Mouse (Mus musculus) MEL (cell line): Measurements from ENCODE around the gene Lsmem1. TPM values are rescaled to one million over a fixed set of nuclear protein-coding genes. Genes with fewer than 3 reads are reported as not detected.

Experiments used
- DNase-seq: peaks from one replicate; pipeline ENCODE4 v3.0.0; 2011; ENCODE audit warnings: low read depth, low spot score
- H3K27ac ChIP-seq: 2 replicates; pipeline ENCODE4 v1.5.1; 2012; ENCODE audit warnings: low read depth, mild to moderate bottlenecking, control low read depth, low read length, moderate library complexity; ENCODE audit not compliant: control insufficient read depth
- H3K27me3 ChIP-seq, 2 experiments: fragments of 150-350 bp in 1 of 2; sonication (generic) in 1 of 2; 2 replicates each; pipeline ENCODE4 v1.6.1; 2012; ENCODE audit warnings: low read length in 2 of 2, mild to moderate bottlenecking in 2 of 2, improper control_type of control experiment in 1 of 2, moderate library complexity in 1 of 2; ENCODE audit not compliant: insufficient read depth in 2 of 2, control insufficient read depth in 1 of 2
- H3K36me3 ChIP-seq, 2 experiments: 2 replicates each; pipeline ENCODE4 v1.6.1; 2012 to 2014; ENCODE audit warnings: low read length in 2 of 2, improper control_type of control experiment in 1 of 2, inconsistent platforms in 1 of 2, mild to moderate bottlenecking in 1 of 2; ENCODE audit not compliant: insufficient read depth in 2 of 2, control insufficient read depth in 1 of 2
- H3K4me1 ChIP-seq, 2 experiments: fragments of 150-350 bp in 1 of 2; sonication (generic) in 1 of 2; 2 replicates each; pipeline ENCODE4 v1.6.1; 2012; ENCODE audit warnings: low read length in 2 of 2, improper control_type of control experiment in 1 of 2, mild to moderate bottlenecking in 1 of 2; ENCODE audit not compliant: insufficient read depth in 2 of 2, control insufficient read depth in 1 of 2
- H3K4me3 ChIP-seq, 2 experiments: fragments of 150-350 bp in 1 of 2; sonication (generic) in 1 of 2; 2 replicates each; pipeline ENCODE4 v1.5.1; 2012; ENCODE audit warnings: low read depth in 2 of 2, low read length in 2 of 2, mild to moderate bottlenecking in 2 of 2, moderate library complexity in 2 of 2, control low read depth in 1 of 2, improper control_type of control experiment in 1 of 2; ENCODE audit not compliant: control insufficient read depth in 1 of 2, insufficient read depth in 1 of 2
- H3K79me2 ChIP-seq: 2 replicates; pipeline ENCODE4 v1.6.1; 2012; ENCODE audit warnings: mild to moderate bottlenecking, low read length, moderate library complexity; ENCODE audit not compliant: control insufficient read depth, poor library complexity, insufficient read depth
- H3K9ac ChIP-seq: 2 replicates; pipeline ENCODE4 v1.6.1; 2012; ENCODE audit warnings: low read depth, mild to moderate bottlenecking, control low read depth, low read length, moderate library complexity; ENCODE audit not compliant: control insufficient read depth, poor library complexity, severe bottlenecking
- H3K9me3 ChIP-seq: fragments of 150-350 bp; sonication (generic); replicated peaks from 2 replicates; pipeline ENCODE4 v1.6.1; 2012; ENCODE audit warnings: mild to moderate bottlenecking, low read length, improper control_type of control experiment, moderate library complexity; ENCODE audit not compliant: insufficient read depth
- BHLHE40 ChIP-seq: IDR thresholded peaks from 2 replicates; pipeline ENCODE4 v1.6.1; 2012; ENCODE audit warnings: low read depth, mild to moderate bottlenecking, inconsistent platforms, low read length, improper control_type of control experiment, borderline replicate concordance
- CHD1 ChIP-seq: IDR thresholded peaks from 2 replicates; pipeline ENCODE4 v1.6.1; 2012; ENCODE audit warnings: low read depth, mild to moderate bottlenecking, inconsistent platforms, low read length, improper control_type of control experiment
- CTCF ChIP-seq, 3 experiments: IDR thresholded peaks in 2 of 3; conservative IDR thresholded peaks in 1 of 3; 2 replicates each; pipeline ENCODE4 v1.5.1; 2011 to 2012; ENCODE audit warnings: low read length in 3 of 3, low read depth in 2 of 3, mild to moderate bottlenecking in 2 of 3, improper control_type of control experiment in 1 of 3, inconsistent platforms in 1 of 3, mixed read lengths in 1 of 3, moderate library complexity in 1 of 3; ENCODE audit not compliant: control insufficient read depth in 1 of 3, insufficient read depth in 1 of 3, poor library complexity in 1 of 3, severe bottlenecking in 1 of 3
- ELF1 ChIP-seq: IDR thresholded peaks from 2 replicates; pipeline ENCODE4 v1.6.1; 2014; ENCODE audit warnings: low read depth, mild to moderate bottlenecking, inconsistent platforms, low read length, improper control_type of control experiment, moderate library complexity
- EP300 ChIP-seq, 2 experiments: IDR thresholded peaks; 2 replicates each; pipeline ENCODE4 v1.6.1; 2011; ENCODE audit warnings: improper control_type of control experiment in 2 of 2, low read length in 2 of 2, low read depth in 1 of 2, mild to moderate bottlenecking in 1 of 2
- ETS1 ChIP-seq: IDR thresholded peaks from 2 replicates; pipeline ENCODE4 v1.6.1; 2012; ENCODE audit warnings: low read depth, mild to moderate bottlenecking, inconsistent platforms, low read length, improper control_type of control experiment, moderate library complexity
- GABPA ChIP-seq: IDR thresholded peaks from 2 replicates; pipeline ENCODE4 v1.6.1; 2012; ENCODE audit warnings: low read depth, mild to moderate bottlenecking, inconsistent platforms, low read length, improper control_type of control experiment, moderate library complexity
- GATA1 ChIP-seq: IDR thresholded peaks from 2 replicates; pipeline ENCODE4 v1.6.1; 2011; ENCODE audit warnings: low read depth, low read length, improper control_type of control experiment
- HCFC1 ChIP-seq: IDR thresholded peaks from 2 replicates; pipeline ENCODE4 v1.6.1; 2012; ENCODE audit warnings: low read depth, mild to moderate bottlenecking, inconsistent platforms, low read length, improper control_type of control experiment, moderate library complexity
- KAT2A ChIP-seq: conservative IDR thresholded peaks from 2 replicates; pipeline ENCODE4 v1.6.1; 2012; ENCODE audit warnings: low read depth, low read length, improper control_type of control experiment, inconsistent platforms
- MAX ChIP-seq: IDR thresholded peaks from 2 replicates; pipeline ENCODE4 v1.6.1; 2011; ENCODE audit warnings: low read length, improper control_type of control experiment
- MAZ ChIP-seq: IDR thresholded peaks from 2 replicates; pipeline ENCODE4 v1.6.1; 2012; ENCODE audit warnings: low read depth, mild to moderate bottlenecking, inconsistent platforms, low read length, improper control_type of control experiment
- MEF2A ChIP-seq: IDR thresholded peaks from 2 replicates; pipeline ENCODE4 v1.6.1; 2014; ENCODE audit warnings: low read depth, mild to moderate bottlenecking, inconsistent platforms, low read length, improper control_type of control experiment; ENCODE audit not compliant: poor library complexity, insufficient replicate concordance, severe bottlenecking; ENCODE audit errors: extremely low read depth
- MXI1 ChIP-seq: IDR thresholded peaks from 2 replicates; pipeline ENCODE4 v1.6.1; 2011; ENCODE audit warnings: mild to moderate bottlenecking, low read depth, low read length, improper control_type of control experiment
- MYB ChIP-seq: IDR thresholded peaks from 2 replicates; pipeline ENCODE4 v1.6.1; 2011; ENCODE audit warnings: mild to moderate bottlenecking, low read depth, low read length, improper control_type of control experiment
- MYC ChIP-seq: IDR thresholded peaks from 2 replicates; pipeline ENCODE4 v1.6.1; 2011; ENCODE audit warnings: low read depth, mild to moderate bottlenecking, low read length, improper control_type of control experiment, moderate library complexity
- NELFE ChIP-seq: IDR thresholded peaks from 2 replicates; pipeline ENCODE4 v1.6.1; 2011; ENCODE audit warnings: low read depth, low read length, improper control_type of control experiment
- NRF1 ChIP-seq: IDR thresholded peaks from 2 replicates; pipeline ENCODE4 v1.6.1; 2014; ENCODE audit warnings: low read depth, mild to moderate bottlenecking, inconsistent platforms, low read length, improper control_type of control experiment, moderate library complexity; ENCODE audit not compliant: poor library complexity, insufficient read depth, severe bottlenecking
- POLR2A ChIP-seq, 2 experiments: IDR thresholded peaks; 2 replicates each; pipeline ENCODE4 v1.6.1; 2011 to 2012; ENCODE audit warnings: low read length in 2 of 2, mild to moderate bottlenecking in 2 of 2, control low read depth in 1 of 2, improper control_type of control experiment in 1 of 2, low read depth in 1 of 2, moderate library complexity in 1 of 2; ENCODE audit not compliant: control insufficient read depth in 1 of 2, insufficient read depth in 1 of 2, poor library complexity in 1 of 2
- POLR2AphosphoS2 ChIP-seq: IDR thresholded peaks from 2 replicates; pipeline ENCODE4 v1.6.1; 2011; ENCODE audit warnings: low read length, improper control_type of control experiment
- POLR2AphosphoS5 ChIP-seq: IDR thresholded peaks from 2 replicates; pipeline ENCODE4 v1.6.1; 2012; ENCODE audit warnings: low read depth, borderline replicate concordance, mild to moderate bottlenecking, inconsistent platforms, low read length, moderate library complexity, mixed read lengths
- RAD21 ChIP-seq: IDR thresholded peaks from 2 replicates; pipeline ENCODE4 v1.6.1; 2011; ENCODE audit warnings: mild to moderate bottlenecking, low read depth, low read length, improper control_type of control experiment
- RCOR1 ChIP-seq: IDR thresholded peaks from 2 replicates; pipeline ENCODE4 v1.6.1; 2012; ENCODE audit warnings: low read depth, mild to moderate bottlenecking, inconsistent platforms, low read length, improper control_type of control experiment
- SIN3A ChIP-seq: IDR thresholded peaks from 2 replicates; pipeline ENCODE4 v1.6.1; 2012; ENCODE audit warnings: low read length, improper control_type of control experiment, inconsistent platforms
- SMC3 ChIP-seq: IDR thresholded peaks from 2 replicates; pipeline ENCODE4 v1.6.1; 2011; ENCODE audit warnings: low read depth, low read length, improper control_type of control experiment
- TAL1 ChIP-seq: IDR thresholded peaks from 2 replicates; pipeline ENCODE4 v1.6.1; 2012; ENCODE audit warnings: mild to moderate bottlenecking, inconsistent platforms, low read length, moderate library complexity, mixed read lengths
- TBP ChIP-seq: IDR thresholded peaks from 2 replicates; pipeline ENCODE4 v1.8.0; 2011; ENCODE audit warnings: low read depth, low read length, improper control_type of control experiment
- TCF12 ChIP-seq: IDR thresholded peaks from 2 replicates; pipeline ENCODE4 v1.6.1; 2014; ENCODE audit warnings: low read depth, mild to moderate bottlenecking, inconsistent platforms, low read length, improper control_type of control experiment, moderate library complexity
- UBTF ChIP-seq: IDR thresholded peaks from 2 replicates; pipeline ENCODE4 v1.6.1; 2012; ENCODE audit warnings: low read depth, mild to moderate bottlenecking, inconsistent platforms, low read length, improper control_type of control experiment, moderate library complexity, borderline replicate concordance; ENCODE audit not compliant: insufficient read depth
- ZC3H11A ChIP-seq: IDR thresholded peaks from 2 replicates; pipeline ENCODE4 v1.6.1; 2012; ENCODE audit warnings: low read depth, mild to moderate bottlenecking, inconsistent platforms, low read length, improper control_type of control experiment
- ZKSCAN1 ChIP-seq: IDR thresholded peaks from 2 replicates; pipeline ENCODE4 v1.6.1; 2012; ENCODE audit warnings: low read depth, mild to moderate bottlenecking, inconsistent platforms, low read length, improper control_type of control experiment, moderate library complexity
- ZNF384 ChIP-seq: IDR thresholded peaks from 2 replicates; pipeline ENCODE4 v1.6.1; 2012; ENCODE audit warnings: low read depth, mild to moderate bottlenecking, inconsistent platforms, low read length, improper control_type of control experiment
- polyA plus RNA-seq, 2 experiments: library from polyadenylated mRNA; stranded (reverse) in 1 of 2; unstranded in 1 of 2; fragments of >175 nt in 1 of 2; fragments of >200 nt in 1 of 2; gene quantifications; 2 replicates each; pipeline versions ENCODE4 v1.2.1 to v1.2.4; 2012; ENCODE audit warnings: low replicate concordance in 2 of 2, low read depth in 1 of 2; ENCODE audit not compliant: insufficient read length in 2 of 2, insufficient read depth in 1 of 2, missing spikeins in 1 of 2
- total RNA-seq: library from RNA; depleted of rRNA; stranded (reverse); fragments of 300-350 nt; gene quantifications from 2 replicates; pipeline ENCODE4 v1.2.3, GENCODE M21; 2012

Lsmem1 gene
- total and polyA plus RNA-seq, 3 experiments = 0.14 TPM; not detected in 2

DNA sequence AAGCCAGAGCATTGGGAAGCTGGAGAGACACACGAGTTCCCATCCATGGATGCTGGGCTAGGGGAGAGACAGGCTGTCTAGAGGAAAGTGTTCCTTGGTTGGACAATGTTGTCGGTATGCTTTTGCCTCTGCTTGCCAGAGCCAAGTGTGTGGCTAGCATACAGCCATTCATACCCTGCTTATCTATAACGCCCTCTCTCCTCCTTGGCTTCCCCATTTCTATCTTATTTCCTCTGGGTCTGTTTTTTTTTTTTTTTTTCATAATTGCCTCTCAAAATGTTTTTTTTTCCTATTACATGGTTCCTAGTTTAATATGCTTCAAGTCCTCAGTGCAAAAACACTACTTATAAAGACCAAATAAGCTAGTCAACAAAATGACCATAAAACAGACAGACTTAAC is 13.8 kb downstream of the Lsmem1 start:
- H3K79me2 ChIP-seq = no peaks in the 10 kb centered on the region
- H3K36me3 ChIP-seq = peaks cover 0 to 12% of the 10 kb centered on the region in 2 experiments; a peak in 2 of 4 replicates
- H3K4me1 ChIP-seq = peaks cover 8 to 12% of the 10 kb centered on the region in 2 experiments
- no peak overlapping the region; the same call in 1 of the 2 replicates for H3K9ac ChIP-seq
- H3K9me3 ChIP-seq = 0 out of 2 replicates have a peak, but pooled peaks cover 1% of the 10 kb centered on the region
- H3K27me3 ChIP-seq = no peaks in the 10 kb centered on the region
- peak; percentile 86 for DNase-seq
- no peak for TF ChIP-seq POLR2A (IDR thresholded peaks at IDR 0.05; ENCODE audit: control insufficient read depth in 1 of 2, insufficient read depth in 1 of 2, low read depth in 1 of 2, low read length in 2 of 2, poor library complexity in 1 of 2)
- no peak for TF ChIP-seq BHLHE40
- no peak for TF ChIP-seq MXI1
- no peak for TF ChIP-seq MAZ
- TF ChIP-seq ETS1 = peak; percentile 81
- TF ChIP-seq HCFC1 = peak; percentile 45; the same call in 1 of the 2 replicates
- no peak for TF ChIP-seq ELF1
- TF ChIP-seq GATA1 = peak; percentile 98
- TF ChIP-seq ZNF384 = peak; percentile 99
- peak; percentile 84 for TF ChIP-seq TAL1
- TF ChIP-seq TCF12 = peak; percentile 94
- 0 out of 2 replicates have a peak, but pooled peaks have one; percentile 57 for TF ChIP-seq SIN3A
- TF ChIP-seq TBP = 0 out of 2 replicates have a peak, but pooled peaks have one; percentile 14
- TF ChIP-seq RCOR1 = peak; percentile 85
- peak; percentile 73; the same call in 1 of the 2 replicates for TF ChIP-seq MYC
- TF ChIP-seq GABPA = no peak
- no peak for TF ChIP-seq MAX
- TF ChIP-seq MYB = 0 out of 2 replicates have a peak, but pooled peaks have one; percentile 21
- TF ChIP-seq EP300 (IDR thresholded peaks at IDR 0.05; ENCODE audit: low read depth in 1 of 2, low read length in 2 of 2) = peak; percentile 95 to 97
- peak; percentile 50; the same call in 1 of the 2 replicates for TF ChIP-seq ZKSCAN1
- TF ChIP-seq ZC3H11A = no peak
- no peak for TF ChIP-seq CHD1
- H3K4me3 ChIP-seq = 0 out of 4 replicates have a peak overlapping the region, but pooled peaks of 1 of the 2 experiments have one; percentile 1
- peak overlapping the region; percentile 66 for H3K27ac ChIP-seq

DNA sequence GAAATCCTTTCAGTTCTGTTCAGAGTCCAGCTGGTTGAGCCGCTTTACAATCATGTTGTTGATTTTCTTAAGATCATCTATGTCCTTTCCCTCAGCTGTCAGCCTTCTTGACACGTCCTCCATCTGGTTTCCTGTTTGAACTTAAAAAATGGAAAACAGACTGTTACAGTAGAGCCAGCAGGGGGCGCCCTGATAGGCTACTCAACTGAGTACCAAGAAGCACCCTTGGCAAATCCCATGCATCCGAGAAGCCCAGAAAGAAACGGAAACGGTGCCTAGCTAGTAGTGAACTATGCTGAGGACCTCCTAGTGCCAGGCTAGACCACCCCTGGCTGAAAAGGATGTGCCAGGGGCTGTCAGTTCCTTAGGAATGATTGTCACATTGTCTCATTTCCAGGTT is 22.2 kb downstream of the Lsmem1 start:
- H3K9me3 ChIP-seq = no peaks in the 10 kb centered on the region
- no peaks in the 10 kb centered on the region for H3K79me2 ChIP-seq
- no peak overlapping the region for H3K4me3 ChIP-seq
- H3K27me3 ChIP-seq = no peaks in the 10 kb centered on the region
- DNase-seq = peak; percentile 63
- no peaks in the 10 kb centered on the region for H3K36me3 ChIP-seq
- no peak overlapping the region for H3K27ac ChIP-seq
- peaks cover 0 to 3% of the 10 kb centered on the region in 2 experiments; a peak in 2 of 4 replicates for H3K4me1 ChIP-seq
- H3K9ac ChIP-seq = no peak overlapping the region
- TF ChIP-seq MAX (no peak), UBTF (no peak), ELF1 (no peak), TBP (no peak), MEF2A (no peak), RAD21 (peak; percentile 30), EP300 (IDR thresholded peaks at IDR 0.05; ENCODE audit: low read depth in 1 of 2, low read length in 2 of 2) (no peak), MXI1 (no peak), CTCF (IDR thresholded peaks at IDR 0.05 in 2 of 3, conservative IDR thresholded peaks at IDR 0.05 in 1 of 3; ENCODE audit: control insufficient read depth in 1 of 3, insufficient read depth in 1 of 3, low read depth in 2 of 3, low read length in 3 of 3, poor library complexity in 1 of 3, severe bottlenecking in 1 of 3) (peak; percentile 47 to 68 (median 62)), POLR2AphosphoS2 (no peak), CHD1 (no peak), NRF1 (no peak), POLR2AphosphoS5 (no peak), KAT2A (no peak), NELFE (no peak), SMC3 (peak; percentile 69)
